Mouse (Mus musculus) midbrain, postnatal 0 days (tissue): ENCODE results near the gene Rab11fip5. TPM values are rescaled to one million over a fixed set of nuclear protein-coding genes. Genes with fewer than 3 reads are reported as not detected.

Experiments used
- ATAC-seq: fragments of 200-750 bp; cut with Nextera tagmentation; 2 replicates; pipeline ENCODE4 v1.8.0; 2017; ENCODE audit warnings: moderate number of reproducible peaks, mild to moderate bottlenecking, moderate TSS enrichment, moderate library complexity; ENCODE audit not compliant: low FRiP score
- DNase-seq: peaks from one replicate; pipeline ENCODE4 v3.0.0-alpha.2; 2015; ENCODE audit warnings: low spot score
- H3K27ac ChIP-seq: fragments of 300-500 bp; sonication (generic); 2 replicates; pipeline ENCODE4 v1.5.1; 2014; ENCODE audit warnings: low read depth, mild to moderate bottlenecking, low read length, mixed read lengths
- H3K27me3 ChIP-seq: fragments of 300-500 bp; sonication (generic); 2 replicates; pipeline ENCODE4 v1.6.1; 2014; ENCODE audit warnings: low read length, control low read depth, mixed read lengths; ENCODE audit not compliant: insufficient read depth
- H3K36me3 ChIP-seq: fragments of 300-500 bp; sonication (generic); 2 replicates; pipeline ENCODE4 v1.6.1; 2014; ENCODE audit warnings: low read length, control low read depth, mixed read lengths; ENCODE audit not compliant: insufficient read depth
- H3K4me1 ChIP-seq: fragments of 300-500 bp; sonication (generic); 2 replicates; pipeline ENCODE4 v1.6.1; 2014; ENCODE audit warnings: mild to moderate bottlenecking, control low read depth, antibody characterized with exemption, low read length, mixed read lengths; ENCODE audit not compliant: insufficient read depth
- H3K4me2 ChIP-seq: fragments of 300-500 bp; sonication (generic); 2 replicates; pipeline ENCODE4 v1.6.1; 2014; ENCODE audit warnings: low read depth, mild to moderate bottlenecking, low read length, mixed read lengths; ENCODE audit not compliant: poor library complexity, severe bottlenecking
- H3K4me3 ChIP-seq: fragments of 300-500 bp; sonication (generic); 2 replicates; pipeline ENCODE4 v1.5.1; 2014; ENCODE audit warnings: low read depth, mild to moderate bottlenecking, low read length, moderate library complexity
- H3K9ac ChIP-seq: fragments of 300-500 bp; sonication (generic); replicated peaks from 2 replicates; pipeline ENCODE4 v1.6.1; 2014; ENCODE audit warnings: mild to moderate bottlenecking, low read length, moderate library complexity, mixed read lengths; ENCODE audit not compliant: poor library complexity, severe bottlenecking
- H3K9me3 ChIP-seq: fragments of 300-500 bp; sonication (generic); 2 replicates; pipeline ENCODE4 v1.6.1; 2016; ENCODE audit warnings: low read length, control low read depth
- CTCF ChIP-seq: IDR thresholded peaks from 2 replicates; pipeline ENCODE4 v1.5.1; 2016; ENCODE audit warnings: antibody characterized with exemption, mild to moderate bottlenecking
- WGBS: fragments of 180-500 bp; shearing (Covaris S2); extraction: QIAGEN DNeasy Blood & Tissue Kit; methylation state at CpG from one replicate; pipeline ENCODE4 v1.1.7; 2014; 5-methylcytosine and 5-hydroxymethylcytosine counted together
- polyA plus RNA-seq: library from polyadenylated mRNA; unstranded; fragments of >200 nt; fragmentation: Nextera tagmentation; extraction: Ambion mirVana; gene quantifications from 2 replicates; pipeline ENCODE4 v1.2.1, GENCODE M21; 2015
- total RNA-seq: library from RNA; depleted of rRNA; stranded (reverse); fragments of >200 nt; gene quantifications from 2 replicates; pipeline ENCODE4 v1.2.3, GENCODE M21; 2014

Gene Rab11fip5
- total and polyA plus RNA-seq, 2 experiments from 2014 or later, result 27.2 to 65.5 TPM

DNA sequence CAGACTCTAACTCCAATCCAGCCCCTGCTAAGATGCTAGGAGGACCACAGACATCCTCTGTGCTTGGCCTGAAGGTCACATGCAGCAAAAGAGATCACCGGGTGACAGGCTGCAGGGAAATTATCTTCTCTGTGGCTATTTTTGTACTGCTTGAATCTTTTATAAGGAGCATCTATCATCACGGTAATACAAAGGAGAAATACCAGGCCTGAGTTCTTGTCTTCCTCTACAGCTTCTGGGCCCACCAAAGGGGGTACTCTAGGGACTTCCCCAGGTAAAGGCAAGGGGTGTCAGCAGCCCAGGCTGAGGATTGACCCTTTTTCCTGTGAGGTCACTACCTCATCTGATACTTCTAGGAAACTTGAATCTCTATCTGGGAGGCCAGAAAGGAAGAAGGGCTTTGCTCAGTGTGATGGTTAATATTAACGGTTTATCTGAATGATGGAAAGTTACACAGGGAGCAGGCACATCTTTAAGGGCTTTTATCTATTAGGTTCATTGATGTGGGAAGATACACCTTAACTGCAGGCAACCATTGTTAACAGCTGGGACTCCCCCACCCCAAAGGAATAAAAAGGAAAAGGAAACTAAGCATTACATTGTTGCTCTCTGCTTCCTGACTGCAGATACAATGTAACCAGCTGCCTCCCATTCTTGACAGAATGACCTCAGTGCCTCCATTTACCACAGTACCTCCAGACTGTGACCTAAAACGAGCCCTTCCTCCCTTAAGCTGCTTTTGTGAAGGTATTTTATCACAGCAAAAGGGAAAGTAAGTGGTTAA is 17.6 kb downstream of the Rab11fip5 start:
- Histone ChIP-seq H3K9ac (no peak overlapping the region), H3K27me3 (no peaks in the 10 kb centered on the region), H3K4me3 (no peak overlapping the region), H3K27ac (peak overlapping the region; percentile 32; the same call in 1 of the 2 replicates), H3K36me3 (no peaks in the 10 kb centered on the region), H3K4me1 (no peaks in the 10 kb centered on the region), H3K4me2 (no peak overlapping the region), H3K9me3 (no peaks in the 10 kb centered on the region)
- no peak for ATAC-seq
- no peak for DNase-seq
- no peak for TF ChIP-seq CTCF
- WGBS, result 51% methylated on average over 4 of the region's 4 CpGs

DNA sequence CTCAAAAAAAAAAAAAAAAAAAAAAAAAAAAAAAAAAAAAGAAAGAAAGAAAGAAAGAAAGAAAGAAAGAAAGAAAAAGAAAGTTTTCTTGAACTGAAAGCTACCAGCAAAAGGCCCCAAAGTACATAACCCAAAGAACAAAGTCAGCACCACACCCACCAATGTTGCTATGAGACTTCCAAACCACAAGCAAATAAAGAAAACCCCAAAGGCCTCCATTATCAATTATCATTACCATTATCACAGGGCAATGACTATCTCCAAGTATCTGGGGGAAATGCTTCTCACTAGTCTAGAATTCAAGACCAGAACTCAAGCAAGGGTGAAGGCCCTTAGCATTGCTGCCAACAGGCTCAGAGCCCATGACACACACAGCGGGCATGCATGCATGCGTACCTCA is 18.7 kb downstream of the Rab11fip5 start:
- H3K4me3 ChIP-seq, result no peak overlapping the region
- no peak for TF ChIP-seq CTCF
- DNase-seq, result no peak
- H3K9me3 ChIP-seq, result no peaks in the 10 kb centered on the region
- no peak overlapping the region for H3K4me2 ChIP-seq
- 98% methylated on average over 2 of the region's 2 CpGs for WGBS
- no peaks in the 10 kb centered on the region for H3K4me1 ChIP-seq
- H3K36me3 ChIP-seq, result no peaks in the 10 kb centered on the region
- H3K27me3 ChIP-seq, result no peaks in the 10 kb centered on the region
- ATAC-seq, result no peak
- H3K9ac ChIP-seq, result no peak overlapping the region
- no peak overlapping the region for H3K27ac ChIP-seq

DNA sequence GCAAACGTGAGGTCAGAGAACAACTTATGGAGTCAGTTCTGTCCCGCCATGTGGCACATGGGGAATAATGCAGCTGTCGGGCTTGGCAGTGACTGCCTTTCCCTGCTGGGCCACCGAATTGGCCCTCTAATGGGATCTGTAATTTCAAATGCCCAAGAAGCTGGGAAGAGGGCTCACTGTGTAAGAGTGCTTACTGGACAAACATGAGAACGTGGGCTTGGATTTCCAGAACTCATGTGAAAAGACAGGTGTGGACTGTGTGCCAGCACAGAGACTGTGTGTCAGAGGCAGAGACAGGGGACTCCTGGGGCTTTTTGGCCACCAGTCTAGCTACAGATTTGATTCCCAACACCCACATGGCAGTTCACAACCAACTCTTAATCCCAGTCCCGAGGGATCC is 19.7 kb downstream of the Rab11fip5 start:
- H3K27ac ChIP-seq, result no peak overlapping the region
- DNase-seq (peak; percentile 51), ATAC-seq (no peak; the same call in 1 of the 2 replicates)
- H3K4me3 ChIP-seq, result no peak overlapping the region
- H3K4me1 ChIP-seq, result no peaks in the 10 kb centered on the region
- no peak overlapping the region for H3K9ac ChIP-seq
- 59% methylated on average over 6 of the region's 6 CpGs for WGBS
- no peaks in the 10 kb centered on the region for H3K9me3 ChIP-seq
- no peak overlapping the region for H3K4me2 ChIP-seq
- no peaks in the 10 kb centered on the region for H3K36me3 ChIP-seq
- no peaks in the 10 kb centered on the region for H3K27me3 ChIP-seq
- TF ChIP-seq CTCF, result no peak

DNA sequence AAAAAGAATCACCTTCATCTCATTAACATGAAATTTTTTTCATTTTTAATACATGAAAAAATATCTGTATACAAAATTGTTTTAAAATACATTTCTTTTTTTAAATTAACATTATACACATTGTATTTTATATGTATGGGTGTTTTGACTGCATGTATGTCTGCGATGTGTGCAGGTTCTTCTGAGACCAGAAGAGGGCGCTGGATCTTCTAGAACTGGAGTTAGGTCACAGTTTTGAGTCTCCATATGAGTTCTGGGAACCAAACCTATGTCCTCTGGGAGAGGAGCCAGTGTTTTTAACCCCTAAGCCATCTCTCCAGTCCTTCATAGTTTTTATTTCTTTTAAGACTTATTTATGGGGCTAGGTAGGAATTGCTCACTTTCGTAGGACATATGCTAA is 20.7 kb downstream of the Rab11fip5 start:
- no peak overlapping the region for H3K4me2 ChIP-seq
- no peak overlapping the region for H3K4me3 ChIP-seq
- DNase-seq, result no peak
- H3K4me1 ChIP-seq, result no peaks in the 10 kb centered on the region
- TF ChIP-seq CTCF, result peak; percentile 35
- H3K9ac ChIP-seq, result no peak overlapping the region
- H3K27me3 ChIP-seq, result no peaks in the 10 kb centered on the region
- peaks cover 2% of the 10 kb centered on the region; the same call in 1 of the 2 replicates for H3K36me3 ChIP-seq
- no peaks in the 10 kb centered on the region for H3K9me3 ChIP-seq
- no peak for ATAC-seq
- H3K27ac ChIP-seq, result no peak overlapping the region
- WGBS, result 72% methylated on average over 3 of the region's 3 CpGs

DNA sequence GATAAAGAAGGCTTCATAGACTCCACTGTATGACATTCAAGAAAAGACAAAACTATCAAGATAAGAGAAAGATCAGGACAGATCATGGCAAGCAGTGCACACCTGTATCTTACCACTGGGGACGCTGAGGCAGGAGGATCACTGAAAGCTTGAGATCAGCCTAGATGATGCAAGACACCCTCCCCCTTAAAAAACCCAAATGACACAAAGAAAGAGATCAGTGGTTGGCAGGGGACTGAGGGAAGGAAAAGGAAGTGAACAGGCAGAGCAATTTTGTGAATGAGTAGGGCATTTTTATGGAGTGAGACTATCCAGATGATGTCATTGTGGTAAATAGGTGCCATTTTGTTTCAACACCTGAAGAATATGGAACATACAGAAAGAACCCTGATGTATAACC is 24.3 kb downstream of the Rab11fip5 start:
- no peak overlapping the region for H3K9ac ChIP-seq
- no peak overlapping the region for H3K4me2 ChIP-seq
- ATAC-seq (no peak), DNase-seq (no peak)
- WGBS, result 93% methylated on average over 1 of the region's 1 CpGs
- H3K9me3 ChIP-seq, result no peaks in the 10 kb centered on the region
- H3K4me1 ChIP-seq, result no peaks in the 10 kb centered on the region
- H3K4me3 ChIP-seq, result no peak overlapping the region
- no peak for TF ChIP-seq CTCF
- H3K27ac ChIP-seq, result no peak overlapping the region
- no peaks in the 10 kb centered on the region for H3K27me3 ChIP-seq
- peaks cover 21% of the 10 kb centered on the region for H3K36me3 ChIP-seq

DNA sequence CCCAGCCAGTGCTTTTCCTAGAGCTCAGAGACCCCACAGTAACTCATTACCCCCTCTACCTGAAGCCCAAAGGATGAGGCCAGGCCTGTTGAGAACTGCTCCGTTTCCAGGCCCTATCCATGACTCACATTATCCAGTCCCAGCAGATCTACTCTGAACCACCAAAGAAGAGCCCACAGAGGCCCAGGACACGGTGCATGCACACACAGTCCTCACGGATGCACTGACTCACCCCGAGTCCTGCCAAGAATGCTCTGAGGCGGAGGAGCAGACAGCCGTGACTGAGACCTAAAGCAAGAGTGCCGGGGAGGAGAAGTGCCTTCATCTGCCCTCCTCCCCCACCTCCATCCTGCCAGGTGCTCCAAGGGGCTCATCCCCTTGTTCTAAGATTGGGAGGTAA is 25.2 kb downstream of the Rab11fip5 start:
- Histone ChIP-seq H3K4me2 (no peak overlapping the region), H3K9me3 (no peaks in the 10 kb centered on the region), H3K4me1 (no peaks in the 10 kb centered on the region), H3K27me3 (no peaks in the 10 kb centered on the region), H3K9ac (no peak overlapping the region), H3K4me3 (no peak overlapping the region), H3K36me3 (peaks cover 22% of the 10 kb centered on the region), H3K27ac (no peak overlapping the region)
- 51% methylated on average over 7 of the region's 7 CpGs for WGBS
- TF ChIP-seq CTCF, result no peak
- ATAC-seq (no peak), DNase-seq (no peak)
